Mouse (Mus musculus): ENCODE data around the gene Coro2a.

DNA sequence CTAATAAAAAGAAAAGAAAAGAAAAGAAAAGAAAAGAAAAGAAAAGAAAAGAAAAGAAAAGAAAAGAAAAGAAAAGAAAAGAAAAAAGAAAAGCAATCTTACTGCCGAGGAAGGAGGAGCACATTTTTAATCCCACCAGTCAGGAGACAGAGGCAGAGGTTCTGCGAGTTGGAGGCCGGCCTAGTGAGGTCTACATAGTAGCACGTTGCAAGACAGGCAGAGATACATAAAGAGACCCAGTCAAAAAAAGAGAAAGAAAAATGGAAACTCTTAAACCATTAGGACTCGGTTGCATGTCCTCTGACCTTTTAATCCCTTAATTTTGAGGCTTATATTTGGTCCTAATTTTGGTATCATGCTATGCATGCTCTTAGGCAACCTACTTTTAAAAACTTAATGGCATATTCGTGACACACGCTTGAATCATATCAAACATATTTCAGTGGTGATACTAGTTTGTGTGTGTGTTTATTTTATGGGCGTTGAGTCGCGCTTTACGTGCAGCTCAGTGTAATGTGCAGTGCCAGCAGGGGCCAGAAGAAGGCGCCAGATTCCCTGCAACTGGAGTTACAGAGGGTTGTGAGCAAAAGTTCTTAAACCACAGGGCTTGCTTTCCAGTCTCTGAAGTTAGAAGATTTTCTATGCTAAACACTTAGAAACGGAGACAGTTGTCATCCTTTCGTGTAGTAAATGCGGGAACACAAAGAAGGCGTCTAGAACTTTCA, 94.1 kb downstream of the Coro2a start:
- TF ChIP-seq CTCF (IDR thresholded peaks at IDR 0.05; ENCODE audit: extremely low read depth, insufficient read depth, insufficient read length, insufficient replicate concordance): peak; percentile 81
- TF ChIP-seq POLR2A (IDR thresholded peaks at IDR 0.05; ENCODE audit: low read depth, low read length): no peak
